Mouse (Mus musculus) left cerebral cortex, adult 2 months (tissue): ENCODE results near the gene Vmn1r222. TPM values are rescaled to one million over a fixed set of nuclear protein-coding genes. Genes with fewer than 3 reads are reported as not detected.

Experiments used
- DNase-seq, 2 experiments: peaks; one replicate each; pipeline ENCODE4 v3.0.0; 2021 to 2022; ENCODE audit warnings: low spot score in 2 of 2, mixed read lengths in 1 of 2; ENCODE audit errors: extremely low spot score in 1 of 2
- H3K27ac ChIP-seq: fragments of 200-600 bp; 2 replicates; pipeline ENCODE4 v1.8.1; 2022
- H3K4me3 ChIP-seq: fragments of 200-600 bp; 2 replicates; pipeline ENCODE4 v1.8.1; 2022
- CTCF ChIP-seq: fragments of 200-600 bp; IDR thresholded peaks from 2 replicates; pipeline ENCODE4 v1.8.1; 2022; ENCODE audit warnings: antibody characterized with exemption, mild to moderate bottlenecking, moderate library complexity
- intact Hi-C: fragments of 180-260 bp; cut with DNase I; formaldehyde crosslinking; loops from one replicate; pipeline ENCODE4 v1.15.1; 2025
- total RNA-seq, 2 experiments: library from RNA; stranded (reverse); gene quantifications; 2 replicates each; pipeline ENCODE4 v1.2.3; 2021

Gene Vmn1r222
- total RNA-seq, 2 experiments from 2014 or later, result not detected

- intact Hi-C loops, result no loop called here
- H3K4me3 ChIP-seq, result no peak within 1 kb of the TSS
- no peak for DNase-seq
- H3K27ac ChIP-seq, result no peak within 1 kb of the TSS
- TF ChIP-seq CTCF, result no peak
Measured at GRCm38 (mm10) chr13:23187875-23188274, 47.9 kb downstream of the Vmn1r222 start, which contains the start of gene Vmn1r220. TSS of gene Vmn1r220 (minus strand) at chr13:23187975.

Other genes with a start within 250 kb of the Vmn1r222 start
- gene Vmn1r213, start 228.3 kb downstream of the Vmn1r222 start, total RNA-seq, result not detected
- not detected for gene Vmn1r214, start 205.5 kb downstream of the Vmn1r222 start, total RNA-seq
- gene Vmn1r215, start 167.9 kb downstream of the Vmn1r222 start, total RNA-seq, result not detected
- not detected for gene Vmn1r217, start 117.7 kb downstream of the Vmn1r222 start, total RNA-seq
- gene Vmn1r218, start 102.8 kb downstream of the Vmn1r222 start, total RNA-seq, result not detected
- gene Vmn1r219, start 76.6 kb downstream of the Vmn1r222 start, total RNA-seq, result not detected
- not detected for gene Vmn1r220, start 48.0 kb downstream of the Vmn1r222 start, total RNA-seq
- not detected for gene Vmn1r221, start 21.8 kb downstream of the Vmn1r222 start, total RNA-seq
- gene Vmn1r223, start 11.2 kb upstream of the Vmn1r222 start, total RNA-seq, result not detected
- 10 to 100 TPM; 29.8 to 33.3 TPM for gene Zfp322a, start 133.3 kb upstream of the Vmn1r222 start, total RNA-seq
- gene Abt1, start 187.9 kb upstream of the Vmn1r222 start, total RNA-seq, result 1 to 10 TPM; 8.9 to 9.8 TPM
- not detected for gene Btn1a1, start 230.0 kb upstream of the Vmn1r222 start, total RNA-seq